Mouse (Mus musculus): ENCODE results near the gene Vmn2r80. TPM values are rescaled to one million over a fixed set of nuclear protein-coding genes. Genes with fewer than 3 reads are reported as not detected.

Vmn2r80 gene
- polyA plus RNA-seq (2012; ENCODE audit: low replicate concordance): not detected in 2 replicates

DNA sequence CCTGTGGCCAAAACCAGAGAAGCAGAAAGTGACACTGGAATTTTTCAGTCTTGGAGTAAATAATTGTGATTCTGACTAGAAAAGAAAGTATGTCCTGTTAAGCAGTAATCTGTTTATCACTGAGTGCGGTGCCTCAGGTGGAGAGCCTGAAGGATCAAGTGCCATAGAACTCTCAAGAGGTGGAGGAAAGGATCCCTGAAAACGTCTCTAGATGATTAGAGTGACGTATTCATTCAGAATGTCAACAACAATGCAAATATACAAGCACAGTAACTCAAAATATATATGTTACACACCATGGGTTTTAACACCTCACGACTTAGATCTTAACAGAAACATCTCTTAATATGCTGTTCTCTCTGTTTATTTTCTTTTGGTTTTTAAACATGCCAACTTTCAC lies at the start of gene Vmn2r80:
Gene Vmn2r80, plus strand, starts transcription at position 301 of the 400 bp plus-strand sequence.

Other genes starting within 250 kb of the Vmn2r80 start
- not detected in 2 replicates for gene Olfr1354, start 235.6 kb upstream of the Vmn2r80 start, polyA plus RNA-seq (2012; ENCODE audit: low replicate concordance)
- not detected in 2 replicates for gene Olfr8, start 198.1 kb upstream of the Vmn2r80 start, polyA plus RNA-seq (2012; ENCODE audit: low replicate concordance)
- gene Olfr1353, start 185.5 kb upstream of the Vmn2r80 start, polyA plus RNA-seq (2012; ENCODE audit: low replicate concordance): not detected in 2 replicates
- not detected in 2 replicates for gene Olfr1352, start 167.7 kb upstream of the Vmn2r80 start, polyA plus RNA-seq (2012; ENCODE audit: low replicate concordance)
- gene Olfr1351, start 136.3 kb upstream of the Vmn2r80 start, polyA plus RNA-seq (2012; ENCODE audit: low replicate concordance): not detected in 2 replicates
- gene Olfr57, start 120.0 kb upstream of the Vmn2r80 start, polyA plus RNA-seq (2012; ENCODE audit: low replicate concordance): not detected in 2 replicates
- 0.71 and 1.3 TPM in 2 replicates for gene 2610008E11Rik, start 51.2 kb upstream of the Vmn2r80 start, polyA plus RNA-seq (2012; ENCODE audit: low replicate concordance)
- not detected in 2 replicates for gene Vmn2r81, start 98.9 kb downstream of the Vmn2r80 start, polyA plus RNA-seq (2012; ENCODE audit: low replicate concordance)
- not detected in 2 replicates for gene Vmn2r82, start 207.8 kb downstream of the Vmn2r80 start, polyA plus RNA-seq (2012; ENCODE audit: low replicate concordance)